Mouse (Mus musculus) lung, embryonic 14.5 days (tissue): ENCODE measurements around the gene Klhdc4. TPM values are rescaled to one million over a fixed set of nuclear protein-coding genes. Genes with fewer than 3 reads are reported as not detected.

Experiments
- ATAC-seq: fragments of 200-750 bp; cut with Nextera tagmentation; 2 replicates; pipeline ENCODE4 v1.8.0; 2017; ENCODE audit warnings: mild to moderate bottlenecking, moderate TSS enrichment, moderate library complexity; ENCODE audit not compliant: insufficient read depth
- DNase-seq: peaks from one replicate; pipeline ENCODE4 v3.0.0-alpha.2; 2015
- H3K27ac ChIP-seq: fragments of 300-500 bp; sonication (generic); 2 replicates; pipeline ENCODE4 v1.5.1; 2014; ENCODE audit warnings: low read depth, mild to moderate bottlenecking, moderate library complexity
- H3K27me3 ChIP-seq: fragments of 300-500 bp; sonication (generic); 2 replicates; pipeline ENCODE4 v1.6.1; 2014; ENCODE audit warnings: low read length, control low read depth; ENCODE audit not compliant: insufficient read depth
- H3K36me3 ChIP-seq: fragments of 300-500 bp; sonication (generic); 2 replicates; pipeline ENCODE4 v1.6.1; 2014; ENCODE audit warnings: control low read depth; ENCODE audit not compliant: insufficient read depth
- H3K4me1 ChIP-seq: fragments of 300-500 bp; sonication (generic); 2 replicates; pipeline ENCODE4 v1.6.1; 2014; ENCODE audit warnings: antibody characterized with exemption, control low read depth; ENCODE audit not compliant: insufficient read depth
- H3K4me2 ChIP-seq: fragments of 300-500 bp; sonication (generic); 2 replicates; pipeline ENCODE4 v1.6.1; 2014; ENCODE audit warnings: mild to moderate bottlenecking
- H3K4me3 ChIP-seq: fragments of 300-500 bp; sonication (generic); 2 replicates; pipeline ENCODE4 v1.5.1; 2014; ENCODE audit warnings: low read depth, low read length
- H3K9ac ChIP-seq: fragments of 300-500 bp; sonication (generic); 2 replicates; pipeline ENCODE4 v1.6.1; 2014
- H3K9me3 ChIP-seq: fragments of 300-500 bp; sonication (generic); 2 replicates; pipeline ENCODE4 v1.6.1; 2016; ENCODE audit warnings: low read depth, low read length, control low read depth
- CTCF ChIP-seq: IDR thresholded peaks from 2 replicates; pipeline ENCODE4 v1.5.1; 2016; ENCODE audit warnings: antibody characterized with exemption, low read depth
- WGBS: fragments of 180-500 bp; shearing (Covaris S2); extraction: QIAGEN DNeasy Blood & Tissue Kit; methylation state at CpG from one replicate; pipeline ENCODE4 v1.1.7; 2014; 5-methylcytosine and 5-hydroxymethylcytosine counted together
- polyA plus RNA-seq: library from polyadenylated mRNA; unstranded; fragments of >200 nt; fragmentation: Nextera tagmentation; extraction: Ambion mirVana; gene quantifications from 2 replicates; pipeline ENCODE4 v1.2.1, GENCODE M21; 2014

The Klhdc4 gene
- polyA plus RNA-seq, 1 experiment from 2014 or later = 47.7 TPM

GRCm38 (mm10) chr8:121850018-121850417 is 20.6 kb upstream of the Klhdc4 start:
- no peaks in the 10 kb centered on the region for H3K36me3 ChIP-seq
- no peak for ATAC-seq
- H3K27me3 ChIP-seq = no peaks in the 10 kb centered on the region
- peak; percentile 89 for DNase-seq
- WGBS = 11% methylated on average over 6 of the region's 6 CpGs
- H3K4me1 ChIP-seq = no peaks in the 10 kb centered on the region
- H3K9ac ChIP-seq = no peak overlapping the region
- H3K27ac ChIP-seq = no peak overlapping the region
- peak; percentile 95 for TF ChIP-seq CTCF
- H3K4me3 ChIP-seq = no peak overlapping the region
- H3K9me3 ChIP-seq = no peaks in the 10 kb centered on the region
- no peak overlapping the region for H3K4me2 ChIP-seq

- no peaks in the 10 kb centered on the region for H3K9me3 ChIP-seq
- WGBS = 72% methylated on average over 9 of the region's 9 CpGs
- no peak for DNase-seq
- no peak for ATAC-seq
- H3K9ac ChIP-seq = no peak overlapping the region
- no peaks in the 10 kb centered on the region for H3K36me3 ChIP-seq
- H3K4me2 ChIP-seq = no peak overlapping the region
- H3K4me1 ChIP-seq = no peaks in the 10 kb centered on the region
- H3K27me3 ChIP-seq = no peaks in the 10 kb centered on the region
- no peak overlapping the region for H3K27ac ChIP-seq
- H3K4me3 ChIP-seq = no peak overlapping the region
- no peak for TF ChIP-seq CTCF
These were observed 19.9 kb upstream of the Klhdc4 start for GRCm38 (mm10) chr8:121849303-121849702.

- WGBS = 54% methylated on average over 10 of the region's 10 CpGs
- no peaks in the 10 kb centered on the region for H3K27me3 ChIP-seq
- no peak for TF ChIP-seq CTCF
- H3K4me1 ChIP-seq = no peaks in the 10 kb centered on the region
- no peak overlapping the region for H3K4me3 ChIP-seq
- no peak overlapping the region for H3K9ac ChIP-seq
- no peak for ATAC-seq
- H3K4me2 ChIP-seq = no peak overlapping the region
- H3K9me3 ChIP-seq = no peaks in the 10 kb centered on the region
- no peak for DNase-seq
- H3K36me3 ChIP-seq = no peaks in the 10 kb centered on the region
- H3K27ac ChIP-seq = no peak overlapping the region
These were observed 19.1 kb upstream of the Klhdc4 start for GRCm38 (mm10) chr8:121848495-121848894.

GRCm38 (mm10) chr8:121847987-121848386 is 18.6 kb upstream of the Klhdc4 start:
- Histone ChIP-seq H3K36me3 (no peaks in the 10 kb centered on the region), H3K4me3 (no peak overlapping the region), H3K9ac (no peak overlapping the region), H3K27me3 (no peaks in the 10 kb centered on the region), H3K27ac (no peak overlapping the region), H3K9me3 (no peaks in the 10 kb centered on the region), H3K4me1 (no peaks in the 10 kb centered on the region), H3K4me2 (no peak overlapping the region)
- TF ChIP-seq CTCF = no peak
- DNase-seq (no peak), ATAC-seq (no peak)
- 78% methylated on average over 6 of the region's 6 CpGs for WGBS

- Histone ChIP-seq H3K27ac (no peak overlapping the region), H3K4me3 (no peak overlapping the region), H3K4me2 (no peak overlapping the region), H3K27me3 (no peaks in the 10 kb centered on the region), H3K36me3 (no peaks in the 10 kb centered on the region), H3K9me3 (no peaks in the 10 kb centered on the region), H3K4me1 (no peaks in the 10 kb centered on the region), H3K9ac (no peak overlapping the region)
- WGBS = 75% methylated on average over 10 of the region's 10 CpGs
- DNase-seq = no peak
- ATAC-seq = no peak
- no peak for TF ChIP-seq CTCF
These were observed 18.0 kb upstream of the Klhdc4 start for GRCm38 (mm10) chr8:121847261-121847822.

- Histone ChIP-seq H3K4me3 (no peak overlapping the region), H3K9ac (no peak overlapping the region), H3K9me3 (no peaks in the 10 kb centered on the region), H3K4me1 (no peaks in the 10 kb centered on the region), H3K27me3 (no peaks in the 10 kb centered on the region), H3K4me2 (no peak overlapping the region), H3K27ac (no peak overlapping the region), H3K36me3 (no peaks in the 10 kb centered on the region)
- DNase-seq (no peak), ATAC-seq (no peak)
- no peak for TF ChIP-seq CTCF
These were observed 17.4 kb upstream of the Klhdc4 start for GRCm38 (mm10) chr8:121846815-121847214.

- no peak for ATAC-seq
These were observed 15.4 kb upstream of the Klhdc4 start for GRCm38 (mm10) chr8:121844765-121845164.

More at GRCm38 (mm10) chr8:121844765-121845164, 15.4 kb upstream of the Klhdc4 start:
- H3K4me3 ChIP-seq = no peak overlapping the region
- no peak for DNase-seq
- no peaks in the 10 kb centered on the region for H3K36me3 ChIP-seq
- no peak overlapping the region for H3K27ac ChIP-seq
- TF ChIP-seq CTCF = no peak
- WGBS = 23% methylated on average over 7 of the region's 7 CpGs
- H3K4me2 ChIP-seq = no peak overlapping the region
- H3K4me1 ChIP-seq = no peaks in the 10 kb centered on the region
- H3K27me3 ChIP-seq = no peaks in the 10 kb centered on the region
- H3K9me3 ChIP-seq = no peaks in the 10 kb centered on the region
- no peak overlapping the region for H3K9ac ChIP-seq
